Mouse (Mus musculus) midbrain, embryonic 16.5 days (tissue): ENCODE measurements around the gene Olfr1134. TPM values are rescaled to one million over a fixed set of nuclear protein-coding genes. Genes with fewer than 3 reads are reported as not detected.

Source experiments
- polyA plus RNA-seq: library from polyadenylated mRNA; unstranded; fragments of >200 nt; fragmentation: Nextera tagmentation; extraction: Ambion mirVana; gene quantifications from 2 replicates; pipeline ENCODE4 v1.2.1, GENCODE M21; 2015

Olfr1134 gene
- polyA plus RNA-seq, 1 experiment from 2014 or later: not detected

Other genes starting within 250 kb of the Olfr1134 start
- gene Olfr1123, start 241.8 kb downstream of the Olfr1134 start, polyA plus RNA-seq: not detected in 2 replicates
- 0.08 TPM in 1 of 2 replicates, not detected in the other for gene Olfr1124, start 228.2 kb downstream of the Olfr1134 start, polyA plus RNA-seq
- not detected in 2 replicates for gene Olfr1126, start 204.5 kb downstream of the Olfr1134 start, polyA plus RNA-seq
- gene Pramel7, start 161.4 kb downstream of the Olfr1134 start, polyA plus RNA-seq: not detected in 2 replicates
- not detected in 2 replicates for gene Pramel6, start 151.9 kb downstream of the Olfr1134 start, polyA plus RNA-seq
- not detected in 2 replicates for gene Olfr153, start 126.7 kb downstream of the Olfr1134 start, polyA plus RNA-seq
- gene Olfr1128, start 112.9 kb downstream of the Olfr1134 start, polyA plus RNA-seq: not detected in 2 replicates
- gene Olfr1129, start 84.6 kb downstream of the Olfr1134 start, polyA plus RNA-seq: not detected in 2 replicates
- gene Olfr1130, start 52.2 kb downstream of the Olfr1134 start, polyA plus RNA-seq: not detected in 2 replicates
- gene Olfr1131, start 31.4 kb downstream of the Olfr1134 start, polyA plus RNA-seq: not detected in 2 replicates
- not detected in 2 replicates for gene Olfr1132, start 20.9 kb downstream of the Olfr1134 start, polyA plus RNA-seq
- gene Olfr1133, start 11.1 kb downstream of the Olfr1134 start, polyA plus RNA-seq: not detected in 2 replicates
- gene Olfr1135, start 15.2 kb upstream of the Olfr1134 start, polyA plus RNA-seq: not detected in 2 replicates
- gene Olfr1136, start 35.5 kb upstream of the Olfr1134 start, polyA plus RNA-seq: not detected in 2 replicates
- gene Olfr1137, start 54.7 kb upstream of the Olfr1134 start, polyA plus RNA-seq: not detected in 2 replicates
- not detected in 2 replicates for gene Olfr1138, start 81.5 kb upstream of the Olfr1134 start, polyA plus RNA-seq
- not detected in 2 replicates for gene Olfr1140, start 85.3 kb upstream of the Olfr1134 start, polyA plus RNA-seq
- not detected in 2 replicates for gene Olfr1141, start 95.5 kb upstream of the Olfr1134 start, polyA plus RNA-seq
- gene Olfr152, start 121.0 kb upstream of the Olfr1134 start, polyA plus RNA-seq: not detected in 2 replicates
- not detected in 2 replicates for gene Olfr1143, start 142.1 kb upstream of the Olfr1134 start, polyA plus RNA-seq
- not detected in 2 replicates for gene Olfr1145, start 151.4 kb upstream of the Olfr1134 start, polyA plus RNA-seq
- not detected in 2 replicates for gene Olfr1148, start 172.1 kb upstream of the Olfr1134 start, polyA plus RNA-seq
- not detected in 2 replicates for gene Olfr1150-ps1, start 185.5 kb upstream of the Olfr1134 start, polyA plus RNA-seq
- gene Olfr1151, start 197.4 kb upstream of the Olfr1134 start, polyA plus RNA-seq: not detected in 2 replicates
- gene Olfr1152, start 208.0 kb upstream of the Olfr1134 start, polyA plus RNA-seq: not detected in 2 replicates
- not detected in 2 replicates for gene Olfr1153, start 236.5 kb upstream of the Olfr1134 start, polyA plus RNA-seq
- not detected in 2 replicates for gene Olfr1154, start 246.7 kb upstream of the Olfr1134 start, polyA plus RNA-seq